Mouse (Mus musculus) erythroblast, embryonic 14.5 days (primary cell): ENCODE measurements at regions not wholly inside any gene's neighbourhood (a gene's known extent, or its start where the extent isn't known, plus 50 kb on each side); places are given as distances from the start of the nearest gene placed in this dataset.

Experiments used
- H3K27me3 ChIP-seq: 2 replicates; pipeline ENCODE4 v1.6.1; 2012; ENCODE audit warnings: inconsistent platforms; ENCODE audit not compliant: control insufficient read depth
- H3K36me3 ChIP-seq: 2 replicates; pipeline ENCODE4 v1.6.1; 2012; ENCODE audit warnings: mild to moderate bottlenecking, inconsistent platforms; ENCODE audit not compliant: control insufficient read depth
- H3K4me1 ChIP-seq: 2 replicates; pipeline ENCODE4 v1.6.1; 2012; ENCODE audit warnings: inconsistent platforms; ENCODE audit not compliant: control insufficient read depth
- H3K4me3 ChIP-seq: replicated peaks from 2 replicates; pipeline ENCODE3; 2012; ENCODE audit warnings: moderate library complexity, mild to moderate bottlenecking, inconsistent platforms
- H3K9me3 ChIP-seq: 2 replicates; pipeline ENCODE4 v1.6.1; 2012; ENCODE audit warnings: low read length, inconsistent platforms, mixed read lengths; ENCODE audit not compliant: control insufficient read depth
- GATA1 ChIP-seq: IDR thresholded peaks from 2 replicates; pipeline ENCODE4 v1.6.1; 2012; ENCODE audit warnings: low read length, inconsistent platforms, mixed read lengths
- TAL1 ChIP-seq: IDR thresholded peaks from 3 replicates; pipeline ENCODE4 v1.6.1; 2012; ENCODE audit warnings: low read length, inconsistent platforms, mixed read lengths

DNA sequence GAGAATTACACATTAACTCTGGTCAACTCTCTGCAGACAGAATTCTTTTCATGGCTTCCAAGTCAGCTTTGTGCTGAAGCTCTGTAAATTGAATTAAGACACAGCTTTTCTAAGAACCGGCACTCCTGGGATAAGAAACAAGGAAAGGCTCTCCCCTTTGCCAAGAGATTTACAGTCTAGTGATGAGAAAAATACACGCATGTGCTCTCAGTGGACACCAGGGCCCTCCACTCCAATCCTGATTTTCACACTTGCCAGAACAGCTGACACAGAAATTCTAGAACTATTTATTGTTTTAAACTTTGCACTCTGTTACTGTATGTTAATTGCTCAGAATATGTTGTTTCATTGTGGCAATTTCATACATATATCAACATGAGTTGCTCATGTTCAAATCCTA, 684.6 kb upstream of the Ptbp2 start:
- H3K27me3 ChIP-seq: no peaks in the 10 kb centered on the region
- no peak for TF ChIP-seq TAL1
- TF ChIP-seq GATA1: no peak

DNA sequence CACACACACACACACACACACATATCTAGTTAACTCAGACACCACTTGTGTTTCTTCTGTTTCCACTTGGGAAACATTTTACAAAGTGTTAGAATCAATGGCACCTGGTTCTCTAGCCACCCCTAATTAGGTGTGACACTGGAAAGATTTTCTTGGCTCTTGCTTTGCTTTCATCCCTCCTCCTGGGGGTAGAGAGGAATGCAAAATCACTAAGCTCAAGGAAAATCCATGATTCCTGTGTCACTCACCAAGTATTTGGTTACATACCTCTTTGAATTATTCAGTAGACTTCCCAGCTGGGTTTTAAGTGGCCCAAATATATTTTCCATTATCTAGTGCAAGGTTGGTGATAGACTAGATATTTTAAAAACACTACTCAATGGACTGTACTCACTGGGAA, 676.5 kb upstream of the Ptbp2 start:
- Histone ChIP-seq H3K27me3 (no peaks in the 10 kb centered on the region), H3K4me1 (no peaks in the 10 kb centered on the region), H3K36me3 (no peaks in the 10 kb centered on the region), H3K9me3 (peaks cover 2% of the 10 kb centered on the region), H3K4me3 (no peak overlapping the region)
- TF ChIP-seq GATA1 (no peak), TAL1 (no peak)

More for the DNA sequence above, 684.6 kb upstream of the Ptbp2 start:
- no peak overlapping the region for H3K4me3 ChIP-seq
- no peaks in the 10 kb centered on the region for H3K9me3 ChIP-seq
- H3K4me1 ChIP-seq: no peaks in the 10 kb centered on the region
- no peaks in the 10 kb centered on the region for H3K36me3 ChIP-seq

DNA sequence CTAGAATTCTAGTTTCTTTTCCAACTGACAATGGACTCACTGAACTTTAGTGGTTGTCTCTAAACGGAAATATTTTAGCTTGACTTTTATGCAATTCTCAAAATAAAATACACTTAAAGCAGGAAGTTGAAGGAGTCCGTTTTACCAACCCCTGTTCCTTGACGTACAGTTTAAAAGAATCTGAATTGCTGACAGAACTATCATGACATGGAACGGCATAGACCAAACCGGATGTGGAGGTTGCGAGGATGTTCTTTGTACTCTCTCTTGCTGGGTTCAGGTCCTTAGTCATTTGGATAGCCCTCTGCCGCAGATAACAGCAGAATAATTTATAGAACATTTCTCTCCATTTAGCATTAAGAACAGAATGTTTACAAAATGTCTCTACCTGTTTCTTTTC, 673.6 kb upstream of the Ptbp2 start:
- Histone ChIP-seq H3K27me3 (no peaks in the 10 kb centered on the region), H3K4me3 (no peak overlapping the region), H3K4me1 (no peaks in the 10 kb centered on the region), H3K9me3 (peaks cover 3% of the 10 kb centered on the region), H3K36me3 (no peaks in the 10 kb centered on the region)
- no peak for TF ChIP-seq GATA1

DNA sequence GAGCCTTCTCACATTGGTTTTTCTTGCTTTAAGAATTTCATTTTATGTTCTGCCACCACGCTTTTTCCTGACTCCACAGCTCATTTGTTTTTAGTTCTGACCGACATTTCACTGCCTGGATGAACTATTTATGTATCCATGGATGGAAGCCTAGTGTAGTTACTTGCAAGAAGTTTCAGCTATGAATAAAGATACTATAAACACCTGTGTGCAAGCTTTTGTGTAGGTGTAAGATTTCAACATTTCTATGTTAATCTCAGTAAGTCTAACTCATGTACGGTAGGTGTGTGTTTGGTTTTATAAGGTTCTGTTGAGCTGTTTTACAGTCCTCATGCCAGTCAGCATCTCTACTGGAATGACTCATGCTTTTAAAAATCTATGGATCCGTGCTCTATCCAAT, 656.9 kb upstream of the Ptbp2 start:
- no peaks in the 10 kb centered on the region for H3K27me3 ChIP-seq
- no peaks in the 10 kb centered on the region for H3K36me3 ChIP-seq
- TF ChIP-seq GATA1 (no peak), TAL1 (no peak)
- no peaks in the 10 kb centered on the region for H3K4me1 ChIP-seq
- H3K4me3 ChIP-seq: no peak overlapping the region
- H3K9me3 ChIP-seq: no peaks in the 10 kb centered on the region; the same call in 1 of the 2 replicates

DNA sequence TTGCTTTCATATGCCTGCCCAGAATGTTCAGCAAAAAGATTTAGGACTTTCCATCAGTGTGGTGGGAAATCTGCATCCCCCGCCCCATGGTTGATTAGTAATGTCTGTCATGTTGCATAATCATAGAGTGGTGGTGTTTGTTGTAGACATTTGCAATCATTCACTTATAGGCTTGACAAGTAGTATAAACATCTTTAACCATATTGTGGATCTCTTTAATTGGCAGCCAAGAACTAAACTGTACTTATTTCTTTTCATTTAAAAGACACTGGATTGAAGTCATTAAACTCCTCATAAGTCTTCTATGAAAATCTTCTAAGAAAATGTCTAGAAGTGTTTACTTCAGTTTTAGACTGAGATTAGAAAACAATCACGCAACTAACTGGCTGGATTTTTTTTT, 646.0 kb upstream of the Ptbp2 start:
- H3K4me1 ChIP-seq: no peaks in the 10 kb centered on the region
- H3K27me3 ChIP-seq: no peaks in the 10 kb centered on the region
- H3K36me3 ChIP-seq: no peaks in the 10 kb centered on the region
- TF ChIP-seq TAL1: no peak
- TF ChIP-seq GATA1: no peak
- H3K9me3 ChIP-seq: peaks cover 6% of the 10 kb centered on the region
- no peak overlapping the region for H3K4me3 ChIP-seq

DNA sequence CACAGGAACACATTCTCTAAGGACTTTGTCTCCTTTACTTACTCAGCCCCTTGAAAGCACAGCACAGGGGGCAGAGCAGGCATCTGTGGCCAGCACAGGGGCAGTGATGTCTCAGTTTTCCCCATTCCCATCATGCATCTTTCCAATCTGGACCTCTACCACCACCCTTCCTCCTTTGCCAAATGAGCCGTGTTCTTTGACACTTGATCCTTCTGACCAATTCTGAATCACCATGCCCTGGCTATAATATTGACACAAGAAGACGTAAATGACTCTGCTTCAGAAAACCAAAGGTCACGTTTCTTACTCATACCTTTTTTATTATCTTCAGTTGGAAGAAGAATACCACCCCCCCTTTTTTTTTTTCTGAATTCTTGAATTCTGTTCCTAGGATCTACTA, 632.4 kb upstream of the Ptbp2 start:
- Histone ChIP-seq H3K4me1 (no peaks in the 10 kb centered on the region), H3K9me3 (peaks cover 2% of the 10 kb centered on the region), H3K36me3 (no peaks in the 10 kb centered on the region), H3K4me3 (no peak overlapping the region), H3K27me3 (no peaks in the 10 kb centered on the region)
- TF ChIP-seq GATA1: no peak
- no peak for TF ChIP-seq TAL1

DNA sequence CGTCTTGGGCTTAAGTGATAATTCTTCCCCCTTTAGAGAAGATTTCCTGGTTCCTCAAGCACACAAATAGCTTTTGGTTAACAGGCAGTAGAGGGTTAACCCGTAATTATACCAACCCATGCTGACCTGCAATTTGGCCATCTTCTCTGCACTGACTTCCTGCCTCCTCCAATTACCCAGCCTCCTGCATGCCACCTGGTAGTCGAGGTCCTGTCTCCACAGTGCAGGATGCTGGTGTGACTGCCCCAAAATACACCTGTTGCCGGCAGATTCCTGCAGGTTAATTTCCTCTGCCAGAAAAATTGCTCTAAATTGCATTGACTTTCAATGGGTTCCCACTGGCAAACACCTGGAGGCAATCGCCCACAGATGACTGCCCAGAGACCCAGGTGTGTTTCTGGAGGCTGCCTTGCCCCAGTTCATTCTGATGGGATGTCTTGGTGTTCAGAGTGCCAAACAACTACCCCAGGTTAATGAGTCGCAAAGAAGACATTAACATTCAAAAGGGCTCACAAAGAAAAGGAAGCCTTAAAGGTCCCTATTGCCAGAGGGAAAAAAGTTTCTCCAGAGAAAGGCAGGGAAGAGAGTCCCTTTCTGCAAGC, 591.5 kb upstream of the Ptbp2 start:
- peaks cover 4% of the 10 kb centered on the region; the same call in 1 of the 2 replicates for H3K9me3 ChIP-seq
- H3K4me1 ChIP-seq: no peaks in the 10 kb centered on the region
- no peaks in the 10 kb centered on the region for H3K27me3 ChIP-seq
- no peaks in the 10 kb centered on the region for H3K36me3 ChIP-seq
- H3K4me3 ChIP-seq: no peak overlapping the region
- TF ChIP-seq GATA1 (no peak), TAL1 (no peak)

DNA sequence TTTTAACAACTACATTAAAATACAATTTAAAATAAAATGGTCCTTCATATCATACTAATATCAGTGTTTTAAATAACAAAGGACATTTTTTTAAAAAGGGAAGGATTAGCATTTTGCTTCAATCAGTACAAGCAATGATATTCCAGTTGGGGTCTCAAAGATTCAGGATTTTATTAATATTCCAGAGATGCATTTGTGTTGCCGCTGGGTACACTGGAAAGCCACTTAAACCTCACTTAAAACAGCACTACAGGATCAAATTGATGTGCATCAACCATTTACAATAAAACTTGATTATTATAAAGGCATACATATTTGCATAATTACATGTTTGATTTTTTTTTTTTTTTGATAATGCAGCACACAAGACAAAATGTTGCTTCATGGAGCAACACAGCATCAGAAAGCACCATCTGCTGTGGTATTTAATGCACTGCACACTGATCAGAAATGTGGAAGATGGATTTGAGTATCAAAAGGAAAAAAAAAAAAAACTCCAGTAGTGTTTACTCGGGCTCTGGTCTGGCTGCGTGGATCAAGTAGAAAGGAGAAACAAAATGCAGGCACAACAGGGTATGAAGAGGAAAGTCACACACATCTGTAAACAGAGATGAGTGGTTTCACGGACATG, 558.6 kb upstream of the Ptbp2 start:
- TF ChIP-seq TAL1 (no peak), GATA1 (no peak)
- no peaks in the 10 kb centered on the region for H3K27me3 ChIP-seq
- H3K9me3 ChIP-seq: peaks cover 5% of the 10 kb centered on the region; the same call in 1 of the 2 replicates
- no peaks in the 10 kb centered on the region for H3K4me1 ChIP-seq
- no peaks in the 10 kb centered on the region for H3K36me3 ChIP-seq
- no peak overlapping the region for H3K4me3 ChIP-seq

DNA sequence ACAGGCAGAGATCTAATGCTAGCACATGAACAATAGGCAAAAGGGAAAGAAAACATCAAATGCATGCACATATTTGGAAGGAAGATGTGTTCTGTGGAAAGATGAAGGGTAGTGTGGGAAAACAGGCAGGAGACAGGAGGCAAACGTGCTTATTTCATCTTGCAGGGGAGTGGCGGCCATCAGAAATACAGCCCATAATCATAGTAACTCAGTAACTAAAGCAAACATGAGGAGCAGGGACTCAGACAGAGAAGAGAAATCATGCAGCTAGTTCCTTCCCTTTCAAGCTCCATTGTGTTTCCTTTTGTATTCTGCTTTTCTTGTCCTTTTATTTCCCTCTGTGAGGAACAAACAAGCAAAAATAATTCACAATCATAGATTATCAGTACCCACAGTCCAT, 557.6 kb upstream of the Ptbp2 start:
- Histone ChIP-seq H3K36me3 (no peaks in the 10 kb centered on the region), H3K4me3 (no peak overlapping the region), H3K4me1 (no peaks in the 10 kb centered on the region), H3K27me3 (no peaks in the 10 kb centered on the region), H3K9me3 (peaks cover 8% of the 10 kb centered on the region; the same call in 1 of the 2 replicates)
- no peak for TF ChIP-seq TAL1
- no peak for TF ChIP-seq GATA1
